Mouse (Mus musculus) midbrain, embryonic 12.5 days (tissue): Measurements from ENCODE around the gene Rrp36. TPM values are rescaled to one million over a fixed set of nuclear protein-coding genes. Genes with fewer than 3 reads are reported as not detected.

ENCODE experiments used
- ATAC-seq: fragments of 200-750 bp; cut with Nextera tagmentation; 2 replicates; pipeline ENCODE4 v1.8.0; 2017; ENCODE audit warnings: low read depth, moderate TSS enrichment, moderate library complexity; ENCODE audit not compliant: low FRiP score
- H3K27ac ChIP-seq: fragments of 300-500 bp; sonication (generic); replicated peaks from 2 replicates; pipeline ENCODE4 v1.5.1; 2016; ENCODE audit warnings: mild to moderate bottlenecking
- H3K27me3 ChIP-seq: fragments of 300-500 bp; sonication (generic); 2 replicates; pipeline ENCODE4 v1.6.1; 2016; ENCODE audit warnings: mild to moderate bottlenecking
- H3K36me3 ChIP-seq: fragments of 300-500 bp; sonication (generic); 2 replicates; pipeline ENCODE4 v1.6.1; 2016
- H3K4me1 ChIP-seq: fragments of 300-500 bp; sonication (generic); 2 replicates; pipeline ENCODE4 v1.6.1; 2016
- H3K4me2 ChIP-seq: fragments of 300-500 bp; sonication (generic); replicated peaks from 2 replicates; pipeline ENCODE4 v1.6.1; 2016; ENCODE audit warnings: mild to moderate bottlenecking, moderate library complexity
- H3K4me3 ChIP-seq: fragments of 300-500 bp; sonication (generic); 2 replicates; pipeline ENCODE4 v1.5.1; 2016; ENCODE audit warnings: mild to moderate bottlenecking
- H3K9ac ChIP-seq: fragments of 300-500 bp; sonication (generic); replicated peaks from 2 replicates; pipeline ENCODE4 v1.6.1; 2016; ENCODE audit warnings: mild to moderate bottlenecking, moderate library complexity
- H3K9me3 ChIP-seq: fragments of 300-500 bp; sonication (generic); 2 replicates; pipeline ENCODE4 v1.6.1; 2016; ENCODE audit warnings: mild to moderate bottlenecking
- WGBS: fragments of 180-500 bp; shearing (Covaris S2); methylation state at CpG from one replicate; pipeline ENCODE4 v1.1.7; 2016; 5-methylcytosine and 5-hydroxymethylcytosine counted together
- polyA plus RNA-seq: library from polyadenylated mRNA; unstranded; fragments of >200 nt; fragmentation: Nextera tagmentation; extraction: Ambion mirVana; gene quantifications from 2 replicates; pipeline ENCODE4 v1.2.1, GENCODE M21; 2016

Gene Rrp36
- polyA plus RNA-seq, 1 experiment from 2014 or later: 56.0 TPM

DNA sequence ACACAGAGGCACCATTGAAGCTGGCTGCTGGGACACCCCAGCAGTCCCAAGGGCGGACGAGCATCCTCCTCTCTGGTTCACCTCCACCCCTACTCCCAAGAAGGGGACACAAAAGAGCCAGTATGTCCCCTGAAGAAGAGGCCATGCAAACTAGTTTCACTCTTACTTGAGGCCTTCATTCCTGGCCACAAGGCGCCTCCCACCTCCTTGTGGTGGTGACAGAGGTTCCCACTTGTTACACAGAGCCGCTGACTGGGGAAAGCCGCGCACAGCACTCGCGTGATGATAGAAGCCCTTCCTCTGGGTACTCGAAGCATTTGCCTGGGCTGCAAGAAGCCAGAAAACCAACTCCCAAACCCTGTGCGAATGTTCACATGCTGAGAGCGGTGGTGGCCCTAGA is 51.9 kb downstream of the Rrp36 start:
- peaks cover 62% of the 10 kb centered on the region for H3K4me1 ChIP-seq
- no peaks in the 10 kb centered on the region for H3K36me3 ChIP-seq
- H3K27ac ChIP-seq: no peak overlapping the region
- H3K9me3 ChIP-seq: no peaks in the 10 kb centered on the region
- no peak overlapping the region for H3K4me2 ChIP-seq
- no peak overlapping the region for H3K4me3 ChIP-seq
- H3K9ac ChIP-seq: no peak overlapping the region
- no peak for ATAC-seq
- H3K27me3 ChIP-seq: no peaks in the 10 kb centered on the region
- 93% methylated on average over 11 of the region's 11 CpGs for WGBS

DNA sequence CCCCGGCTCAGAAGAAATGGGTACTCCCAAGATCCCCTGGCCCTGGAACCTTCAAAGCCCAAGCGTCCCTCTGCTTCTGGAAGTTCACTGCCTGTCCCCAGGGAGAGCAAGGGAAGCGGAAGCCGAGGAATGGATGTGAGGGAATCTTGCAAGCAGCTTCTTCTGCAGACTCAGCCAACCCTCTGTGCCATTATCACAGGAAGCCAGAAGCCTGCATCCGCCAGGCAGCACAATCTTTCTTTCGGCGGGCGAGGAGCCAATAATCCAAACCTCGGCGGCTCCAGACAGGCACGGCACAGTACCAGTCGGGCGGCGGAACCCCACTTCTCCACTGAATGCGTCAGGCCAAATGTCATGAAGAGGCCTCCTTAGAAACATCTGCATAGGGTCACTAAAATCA is 52.8 kb downstream of the Rrp36 start:
- Histone ChIP-seq H3K9me3 (no peaks in the 10 kb centered on the region), H3K4me3 (no peak overlapping the region), H3K4me1 (peaks cover 61% of the 10 kb centered on the region), H3K9ac (no peak overlapping the region), H3K36me3 (no peaks in the 10 kb centered on the region), H3K27ac (no peak overlapping the region), H3K4me2 (no peak overlapping the region), H3K27me3 (no peaks in the 10 kb centered on the region)
- ATAC-seq: no peak
- WGBS: 78% methylated on average over 15 of the region's 15 CpGs

DNA sequence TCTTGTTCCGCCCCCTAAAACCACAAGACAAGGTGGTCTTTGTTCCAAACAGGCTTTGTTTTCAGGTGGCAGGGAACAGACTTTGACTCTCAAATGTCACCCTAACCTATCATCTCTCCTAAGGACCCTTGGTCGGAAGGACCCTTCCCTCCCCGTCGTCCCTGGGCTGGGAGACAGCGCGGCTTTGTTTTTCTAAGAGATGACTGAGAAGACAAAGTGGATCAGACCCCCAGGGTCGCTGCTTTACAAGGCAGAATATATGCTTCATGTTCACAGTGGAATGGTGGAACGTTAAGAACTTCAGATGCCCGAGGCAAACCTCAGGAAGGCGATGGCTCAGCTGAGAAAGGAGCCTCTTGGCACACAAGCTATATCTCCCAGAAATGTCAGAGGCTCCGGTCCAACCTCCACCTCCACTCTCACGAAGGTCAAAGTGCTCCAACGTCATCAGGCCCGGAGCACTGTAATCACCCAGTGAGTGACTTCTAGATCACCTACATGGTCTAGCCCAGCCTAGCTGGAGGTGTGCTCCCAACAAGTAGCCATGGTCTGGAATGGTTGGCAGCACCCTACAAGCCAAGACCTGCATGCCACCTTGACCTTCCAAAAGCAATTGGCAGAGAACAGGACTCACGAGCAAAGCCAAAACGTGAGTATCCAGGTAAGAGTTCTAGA is 54.3 kb downstream of the Rrp36 start:
- Histone ChIP-seq H3K27ac (peak overlapping the region; percentile 81), H3K4me2 (peak overlapping the region; percentile 34), H3K4me3 (no peak overlapping the region), H3K9ac (peak overlapping the region; percentile 41), H3K4me1 (peaks cover 65% of the 10 kb centered on the region), H3K36me3 (no peaks in the 10 kb centered on the region), H3K27me3 (no peaks in the 10 kb centered on the region), H3K9me3 (no peaks in the 10 kb centered on the region)
- WGBS: 30% methylated on average over 16 of the region's 16 CpGs
- no peak for ATAC-seq

DNA sequence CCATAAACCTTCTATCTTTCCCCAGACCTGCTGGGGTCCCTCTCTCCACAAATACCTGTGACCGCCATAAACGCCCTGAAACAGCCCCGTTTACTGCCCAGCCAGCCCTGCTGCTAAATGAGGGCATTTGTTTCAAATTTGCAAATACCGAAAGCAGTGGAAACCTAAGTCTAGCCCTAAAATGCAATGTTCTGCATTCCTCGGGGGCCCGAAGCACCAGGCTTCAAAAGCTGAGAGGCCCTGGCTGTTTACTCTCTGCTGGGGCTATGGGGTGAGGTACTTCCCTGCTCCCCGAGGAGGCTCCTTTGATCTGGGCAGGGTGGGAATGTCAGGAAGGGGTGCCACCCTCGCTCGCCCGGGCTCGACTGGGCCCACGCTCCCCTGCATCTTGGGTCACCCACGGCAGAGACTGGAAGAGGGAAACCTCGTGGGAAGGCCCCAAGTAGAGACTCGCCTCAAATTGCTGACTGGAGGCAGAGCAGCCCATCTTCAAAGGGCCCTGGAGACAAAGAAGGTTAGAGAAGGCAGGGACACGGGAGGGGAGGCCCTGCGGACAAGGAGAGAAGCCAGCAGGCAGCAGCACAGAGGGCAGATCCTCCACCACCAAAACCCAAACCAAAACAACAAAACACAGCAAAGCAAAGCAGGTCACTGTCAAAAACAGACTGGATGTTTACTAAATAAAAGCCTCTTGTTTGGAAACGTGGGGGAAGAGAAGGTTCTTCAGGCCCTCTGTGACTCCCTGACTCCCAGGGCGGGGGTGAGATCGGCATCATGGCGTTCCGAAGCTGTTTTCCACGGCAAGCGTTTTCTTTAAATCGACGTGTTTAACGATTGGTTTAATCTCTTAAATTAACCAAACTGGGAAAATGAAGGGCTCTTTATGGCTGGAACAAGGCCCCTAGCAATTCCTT is 55.1 kb downstream of the Rrp36 start:
- Histone ChIP-seq H3K9me3 (no peaks in the 10 kb centered on the region), H3K36me3 (no peaks in the 10 kb centered on the region), H3K4me3 (0 out of 2 replicates have a peak overlapping the region, but pooled peaks have one; percentile 6), H3K27ac (peak overlapping the region; percentile 81), H3K27me3 (no peaks in the 10 kb centered on the region), H3K4me2 (peak overlapping the region; percentile 34), H3K4me1 (peaks cover 60% of the 10 kb centered on the region), H3K9ac (peak overlapping the region; percentile 41)
- whole genome bisulfite sequencing: 3% methylated on average over 27 of the region's 27 CpGs
- ATAC-seq: 0 out of 2 replicates have a peak, but pooled peaks have one; percentile 28

DNA sequence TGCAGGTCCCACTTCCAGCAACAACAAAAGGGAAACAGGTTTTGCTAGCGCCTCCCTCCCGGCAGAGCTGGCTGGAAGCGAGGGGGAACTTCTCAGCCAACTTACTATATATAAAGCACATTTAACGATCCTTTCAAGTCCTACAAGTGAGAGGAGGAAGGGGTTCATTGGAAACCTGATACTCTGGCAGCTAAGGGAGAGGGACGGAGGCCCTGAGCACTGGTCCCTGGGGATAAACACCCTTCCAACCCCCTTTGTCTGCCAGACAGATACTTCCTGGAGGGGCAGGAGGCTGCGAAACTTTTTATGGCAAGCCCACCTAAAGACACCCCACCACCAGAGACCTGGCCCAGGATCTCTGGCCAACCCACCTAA is 55.8 kb downstream of the Rrp36 start:
- H3K27ac ChIP-seq: peak overlapping the region; percentile 81
- no peaks in the 10 kb centered on the region for H3K36me3 ChIP-seq
- H3K4me3 ChIP-seq: no peak overlapping the region
- peaks cover 60% of the 10 kb centered on the region for H3K4me1 ChIP-seq
- peak overlapping the region; percentile 34 for H3K4me2 ChIP-seq
- H3K9ac ChIP-seq: 0 out of 2 replicates have a peak overlapping the region, but pooled peaks have one; percentile 41
- H3K27me3 ChIP-seq: no peaks in the 10 kb centered on the region
- ATAC-seq: no peak
- H3K9me3 ChIP-seq: no peaks in the 10 kb centered on the region
- WGBS: 11% methylated on average over 6 of the region's 6 CpGs

DNA sequence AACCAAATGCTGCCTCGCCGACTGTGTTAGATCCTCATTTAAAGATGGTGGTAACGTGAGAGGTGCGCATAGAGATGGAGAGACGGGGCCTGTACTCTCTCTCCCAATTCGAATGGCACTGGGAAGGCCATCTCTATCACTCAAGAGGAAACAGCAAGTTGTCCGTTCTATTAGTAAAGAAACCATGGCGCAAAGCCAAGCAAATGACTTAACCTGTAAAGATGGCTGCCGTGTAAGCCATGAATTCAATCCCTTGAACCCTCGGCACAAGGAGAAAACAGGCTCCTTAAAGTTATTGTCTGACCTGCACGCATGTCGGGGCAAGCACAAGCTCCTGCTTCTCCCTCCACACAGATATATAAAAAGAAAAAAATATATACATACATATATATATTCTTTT is 56.4 kb downstream of the Rrp36 start:
- no peak overlapping the region for H3K9ac ChIP-seq
- no peaks in the 10 kb centered on the region for H3K9me3 ChIP-seq
- H3K27ac ChIP-seq: peak overlapping the region; percentile 81; the same call in 1 of the 2 replicates
- H3K4me3 ChIP-seq: no peak overlapping the region
- 73% methylated on average over 12 of the region's 12 CpGs for WGBS
- H3K27me3 ChIP-seq: no peaks in the 10 kb centered on the region
- H3K36me3 ChIP-seq: no peaks in the 10 kb centered on the region
- H3K4me1 ChIP-seq: peaks cover 60% of the 10 kb centered on the region
- peak overlapping the region; percentile 34; the same call in 1 of the 2 replicates for H3K4me2 ChIP-seq
- no peak for ATAC-seq

Other genes with a start within 250 kb of the Rrp36 start
- 1.4 and 1.6 TPM in 2 replicates for gene Crip3, start 245.4 kb downstream of the Rrp36 start, polyA plus RNA-seq
- not detected in 2 replicates for gene Slc22a7, start 235.9 kb downstream of the Rrp36 start, polyA plus RNA-seq
- gene Ttbk1, start 186.7 kb downstream of the Rrp36 start, polyA plus RNA-seq: 5.0 and 5.5 TPM in 2 replicates
- 53.1 and 58.0 TPM in 2 replicates for gene Dnph1, start 177.6 kb downstream of the Rrp36 start, polyA plus RNA-seq
- 14.3 and 15.2 TPM in 2 replicates for gene Cul9, start 128.0 kb downstream of the Rrp36 start, polyA plus RNA-seq
- 6.6 and 8.1 TPM in 2 replicates for gene Srf, start 118.2 kb downstream of the Rrp36 start, polyA plus RNA-seq
- gene Ptk7, start 44.8 kb downstream of the Rrp36 start, polyA plus RNA-seq: 57.1 and 63.4 TPM in 2 replicates
- gene Klc4, start 28.3 kb downstream of the Rrp36 start, polyA plus RNA-seq: 43.6 and 44.7 TPM in 2 replicates
- gene Mrpl2, start 28.1 kb downstream of the Rrp36 start, polyA plus RNA-seq: 73.9 and 88.4 TPM in 2 replicates
- gene Cul7, start 24.0 kb downstream of the Rrp36 start, polyA plus RNA-seq: 48.3 and 49.0 TPM in 2 replicates
- gene Mea1, start 4.4 kb upstream of the Rrp36 start, polyA plus RNA-seq: 159 and 175 TPM in 2 replicates
- 127 and 131 TPM in 2 replicates for gene Klhdc3, start 6.6 kb upstream of the Rrp36 start, polyA plus RNA-seq
- gene Ppp2r5d, start 30.8 kb upstream of the Rrp36 start, polyA plus RNA-seq: 111 and 113 TPM in 2 replicates
- 33.7 and 36.0 TPM in 2 replicates for gene Pex6, start 37.1 kb upstream of the Rrp36 start, polyA plus RNA-seq
- 0.52 and 0.75 TPM in 2 replicates for gene Gnmt, start 54.8 kb upstream of the Rrp36 start, polyA plus RNA-seq
- 54.1 and 54.6 TPM in 2 replicates for gene Cnpy3, start 77.9 kb upstream of the Rrp36 start, polyA plus RNA-seq
- 0.55 and 0.65 TPM in 2 replicates for gene Ptcra, start 89.4 kb upstream of the Rrp36 start, polyA plus RNA-seq
- gene 2310039H08Rik, start 98.3 kb upstream of the Rrp36 start, polyA plus RNA-seq: 48.5 and 55.0 TPM in 2 replicates
- gene Rpl7l1, start 108.3 kb upstream of the Rrp36 start, polyA plus RNA-seq: 150 and 161 TPM in 2 replicates
- gene Bicral, start 184.1 kb upstream of the Rrp36 start, polyA plus RNA-seq: 7.8 and 7.9 TPM in 2 replicates
- gene Tbcc, start 216.3 kb upstream of the Rrp36 start, polyA plus RNA-seq: 68.4 and 75.1 TPM in 2 replicates
- gene Prph2, start 236.1 kb upstream of the Rrp36 start, polyA plus RNA-seq: not detected in 2 replicates